Mouse (Mus musculus) MEL (cell line): ENCODE measurements around the gene Brd1.

Experiments used
- CTCF ChIP-seq, 3 experiments: IDR thresholded peaks in 2 of 3; conservative IDR thresholded peaks in 1 of 3; 2 replicates each; pipeline ENCODE4 v1.5.1; 2011 to 2012; ENCODE audit warnings: low read length in 3 of 3, low read depth in 2 of 3, mild to moderate bottlenecking in 2 of 3, improper control_type of control experiment in 1 of 3, inconsistent platforms in 1 of 3, mixed read lengths in 1 of 3, moderate library complexity in 1 of 3; ENCODE audit not compliant: control insufficient read depth in 1 of 3, insufficient read depth in 1 of 3, poor library complexity in 1 of 3, severe bottlenecking in 1 of 3
- GATA1 ChIP-seq: IDR thresholded peaks from 2 replicates; pipeline ENCODE4 v1.6.1; 2011; ENCODE audit warnings: low read depth, low read length, improper control_type of control experiment
- HCFC1 ChIP-seq: IDR thresholded peaks from 2 replicates; pipeline ENCODE4 v1.6.1; 2012; ENCODE audit warnings: low read depth, mild to moderate bottlenecking, inconsistent platforms, low read length, improper control_type of control experiment, moderate library complexity
- MAX ChIP-seq: IDR thresholded peaks from 2 replicates; pipeline ENCODE4 v1.6.1; 2011; ENCODE audit warnings: low read length, improper control_type of control experiment
- NRF1 ChIP-seq: IDR thresholded peaks from 2 replicates; pipeline ENCODE4 v1.6.1; 2014; ENCODE audit warnings: low read depth, mild to moderate bottlenecking, inconsistent platforms, low read length, improper control_type of control experiment, moderate library complexity; ENCODE audit not compliant: poor library complexity, insufficient read depth, severe bottlenecking
- POLR2A ChIP-seq, 2 experiments: IDR thresholded peaks; 2 replicates each; pipeline ENCODE4 v1.6.1; 2011 to 2012; ENCODE audit warnings: low read length in 2 of 2, mild to moderate bottlenecking in 2 of 2, control low read depth in 1 of 2, improper control_type of control experiment in 1 of 2, low read depth in 1 of 2, moderate library complexity in 1 of 2; ENCODE audit not compliant: control insufficient read depth in 1 of 2, insufficient read depth in 1 of 2, poor library complexity in 1 of 2

GRCm38 (mm10) chr15:88692720-88693119, 41.3 kb downstream of the Brd1 start:
- no peak for TF ChIP-seq HCFC1
- no peak for TF ChIP-seq NRF1
- TF ChIP-seq POLR2A (IDR thresholded peaks at IDR 0.05; ENCODE audit: control insufficient read depth in 1 of 2, insufficient read depth in 1 of 2, low read depth in 1 of 2, low read length in 2 of 2, poor library complexity in 1 of 2): no peak
- TF ChIP-seq CTCF (IDR thresholded peaks at IDR 0.05 in 2 of 3, conservative IDR thresholded peaks at IDR 0.05 in 1 of 3; ENCODE audit: control insufficient read depth in 1 of 3, insufficient read depth in 1 of 3, low read depth in 2 of 3, low read length in 3 of 3, poor library complexity in 1 of 3, severe bottlenecking in 1 of 3): no peak
- TF ChIP-seq MAX: no peak
- no peak for TF ChIP-seq GATA1
